Mouse (Mus musculus) adrenal gland, adult 8-10 months (tissue): Measurements from ENCODE around the gene Fam227a. TPM values are rescaled to one million over a fixed set of nuclear protein-coding genes. Genes with fewer than 3 reads are reported as not detected.

Source experiments
- DNase-seq: peaks from one replicate; pipeline ENCODE4 v3.0.0; 2022
- total RNA-seq, 4 experiments: library from RNA; stranded (reverse); gene quantifications; 2 replicates each; pipeline ENCODE4 v1.2.4; 2022

The Fam227a gene
- total RNA-seq: 1 to 10 TPM; 2.8 to 6.2 (median 4.4) TPM

DNA sequence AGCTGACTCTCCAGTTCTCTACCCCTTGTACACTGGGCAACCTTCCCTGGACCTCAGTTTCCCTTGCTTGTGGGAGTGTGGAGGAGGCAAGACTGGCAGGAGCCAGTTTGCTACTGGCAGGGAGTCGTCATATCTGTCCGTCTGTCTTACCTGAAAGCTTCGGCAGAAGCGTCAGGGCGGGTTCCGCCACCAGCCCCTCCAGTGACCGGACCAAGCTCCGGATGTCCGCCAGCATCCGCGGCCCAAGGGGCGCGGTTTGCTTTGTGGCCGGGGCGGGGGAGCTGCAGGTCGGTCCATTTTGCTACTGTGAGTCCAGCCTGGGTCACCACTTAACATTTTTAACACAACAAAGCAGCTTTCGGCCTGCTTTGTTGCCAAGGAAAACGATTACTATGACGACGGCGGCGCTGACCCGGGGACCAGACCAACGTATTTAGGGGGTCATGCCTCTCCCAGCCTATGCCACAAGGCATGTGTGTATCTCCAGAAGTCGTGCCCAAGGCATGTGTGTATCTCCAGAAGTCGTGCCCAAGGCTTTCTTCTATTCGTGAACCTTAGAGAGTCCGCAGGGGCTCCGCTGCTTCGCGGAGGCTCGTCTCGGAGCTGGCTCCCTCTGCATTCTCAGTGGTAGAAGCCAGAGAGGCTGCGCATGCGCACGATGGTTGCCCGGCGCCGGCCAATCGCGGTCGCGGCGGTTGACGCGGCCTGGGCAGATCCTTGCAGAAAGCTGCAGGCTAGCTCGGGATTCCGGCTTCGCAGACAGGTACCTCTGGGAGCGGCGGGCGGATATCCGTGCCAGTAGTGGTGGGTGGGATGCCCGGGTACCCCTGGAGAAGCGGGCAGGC is at the start of gene Fam227a, which contains the start of gene Cby1:
Fam227a (minus strand) TSS at position 426 of the 845 bp plus-strand sequence.
Cby1 (plus strand) TSS at position 669 of the 845 bp plus-strand sequence.
- peak; percentile 89 for DNase-seq

DNA sequence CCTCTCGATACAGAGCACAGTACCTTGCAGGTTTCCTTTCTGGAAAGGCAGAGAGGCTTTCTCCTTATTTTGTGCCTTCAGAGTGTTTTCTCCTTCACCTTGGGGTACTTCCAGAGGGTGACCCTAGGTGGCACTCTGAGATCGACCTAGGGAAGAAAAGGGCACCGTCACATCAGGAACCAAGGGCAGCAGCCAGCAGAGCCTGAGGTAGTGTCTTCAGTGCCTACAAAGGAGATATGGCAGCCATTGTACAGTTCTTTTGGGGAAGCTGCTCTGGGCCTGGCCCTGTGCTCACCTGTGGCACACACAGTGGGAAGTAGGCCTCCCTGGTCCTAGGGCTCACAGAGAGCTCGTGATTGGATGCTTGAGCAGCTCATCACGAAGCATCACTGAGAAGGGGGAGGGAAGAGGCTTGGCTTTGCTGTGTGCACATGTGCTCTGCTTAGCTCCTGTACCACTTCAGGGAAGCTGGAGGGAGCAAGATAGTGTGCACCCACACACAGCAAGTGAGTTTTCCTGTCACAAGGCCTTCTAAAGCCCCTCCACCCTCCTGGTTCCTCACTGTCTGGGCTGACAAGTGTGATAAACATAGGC is 49.6 kb upstream of the Fam227a start:
- DNase-seq: no peak

- DNase-seq: no peak
Observed at GRCm38 (mm10) chr15:79706603-79707214, 48.0 kb upstream of the Fam227a start.

- DNase-seq: no peak
Observed at GRCm38 (mm10) chr15:79697558-79698187, 38.9 kb upstream of the Fam227a start.

DNA sequence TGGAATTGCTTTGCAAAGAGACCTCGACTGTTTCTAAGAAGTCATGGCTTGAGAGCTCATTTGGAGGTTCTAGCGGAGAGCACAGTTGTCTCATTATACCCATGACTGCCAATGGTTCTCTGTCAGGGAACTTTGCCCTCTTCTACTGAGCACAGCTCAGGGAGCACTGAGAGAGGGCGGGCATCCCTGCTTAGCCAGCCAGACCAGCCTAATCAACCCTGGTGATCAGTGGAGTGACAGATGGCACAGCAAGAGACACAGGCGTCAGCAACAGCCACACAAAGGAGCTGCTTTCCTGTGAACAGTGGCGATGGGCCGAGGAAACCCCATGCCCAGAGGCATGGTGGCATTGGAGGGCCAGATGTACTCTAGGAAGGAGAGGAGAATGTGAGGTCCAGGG is 38.3 kb upstream of the Fam227a start:
- DNase-seq: no peak

GRCm38 (mm10) chr15:79696508-79696907 is 37.8 kb upstream of the Fam227a start:
- no peak for DNase-seq

GRCm38 (mm10) chr15:79695516-79695915 is 36.8 kb upstream of the Fam227a start:
- DNase-seq: no peak

GRCm38 (mm10) chr15:79694512-79694911 is 35.8 kb upstream of the Fam227a start:
- DNase-seq: no peak

- no peak for DNase-seq
Observed at GRCm38 (mm10) chr15:79693740-79694139, 35.0 kb upstream of the Fam227a start.

GRCm38 (mm10) chr15:79692334-79692733 is 33.6 kb upstream of the Fam227a start:
- DNase-seq: no peak

DNA sequence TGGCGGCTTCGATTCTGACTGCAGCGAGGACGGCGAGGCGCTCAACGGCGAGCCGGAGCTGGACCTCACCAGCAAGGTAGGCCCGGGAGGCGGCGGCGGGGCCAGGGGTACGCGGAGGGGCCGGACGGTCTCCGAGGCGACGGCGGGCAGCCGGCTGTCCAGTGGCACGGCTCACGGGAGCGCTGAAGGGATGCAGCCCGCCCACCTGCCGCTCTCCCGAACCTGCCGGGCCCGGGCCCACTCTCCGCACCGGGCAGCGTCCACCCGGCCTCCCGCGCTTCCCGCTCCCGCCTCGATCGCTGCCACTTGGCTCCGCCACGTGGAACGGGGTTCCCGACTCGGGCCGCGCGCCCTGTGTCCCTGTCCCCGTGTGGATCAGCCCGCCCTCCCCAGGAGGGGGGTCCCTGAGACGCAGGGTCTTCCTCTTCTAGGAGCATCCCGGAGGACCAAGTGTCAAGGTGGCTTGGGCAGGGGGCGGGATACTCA is 32.3 kb upstream of the Fam227a start:
- no peak for DNase-seq

- peak; percentile 99 for DNase-seq
Observed at GRCm38 (mm10) chr15:79690426-79691022, 31.8 kb upstream of the Fam227a start, which contains the start of gene Gtpbp1. TSS of gene Gtpbp1 (plus strand) at chr15:79690845.

DNA sequence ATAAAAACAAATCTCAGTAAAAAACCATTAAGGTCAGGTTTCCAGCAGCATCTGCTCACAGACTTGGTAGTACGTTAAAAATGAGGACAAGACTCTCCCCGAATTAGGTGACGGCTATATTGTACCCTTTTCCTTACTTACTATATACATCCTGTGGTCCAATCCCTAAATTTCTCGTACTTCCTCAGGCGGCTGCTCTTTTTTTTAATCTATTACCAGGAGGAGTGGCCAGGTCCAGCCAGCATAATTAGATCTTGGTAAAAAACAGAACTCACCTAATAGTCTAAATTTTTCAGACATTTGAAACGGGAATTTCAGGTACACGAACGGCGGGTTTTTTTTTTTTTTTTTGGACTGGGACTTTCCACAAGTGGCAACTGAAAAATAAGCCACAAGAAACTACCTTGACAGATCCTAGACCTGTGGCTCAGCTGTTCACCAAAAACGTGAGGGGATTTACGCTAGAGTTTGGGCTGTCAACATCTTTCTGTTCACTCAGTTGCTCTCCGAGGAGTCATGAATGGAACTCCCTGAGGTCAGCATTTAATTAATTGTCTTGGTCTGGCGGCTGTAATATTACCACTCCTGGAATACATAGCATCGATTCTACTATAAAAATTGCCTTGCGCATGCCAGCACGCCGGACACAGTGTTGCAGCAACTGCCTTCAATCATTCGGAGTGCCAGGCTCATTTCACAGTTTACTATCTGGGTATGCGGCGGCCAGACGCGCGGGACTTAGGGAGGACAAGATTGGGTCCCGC is 31.1 kb upstream of the Fam227a start:
- no peak for DNase-seq

GRCm38 (mm10) chr15:79688268-79688956 is 29.7 kb upstream of the Fam227a start:
- no peak for DNase-seq

DNA sequence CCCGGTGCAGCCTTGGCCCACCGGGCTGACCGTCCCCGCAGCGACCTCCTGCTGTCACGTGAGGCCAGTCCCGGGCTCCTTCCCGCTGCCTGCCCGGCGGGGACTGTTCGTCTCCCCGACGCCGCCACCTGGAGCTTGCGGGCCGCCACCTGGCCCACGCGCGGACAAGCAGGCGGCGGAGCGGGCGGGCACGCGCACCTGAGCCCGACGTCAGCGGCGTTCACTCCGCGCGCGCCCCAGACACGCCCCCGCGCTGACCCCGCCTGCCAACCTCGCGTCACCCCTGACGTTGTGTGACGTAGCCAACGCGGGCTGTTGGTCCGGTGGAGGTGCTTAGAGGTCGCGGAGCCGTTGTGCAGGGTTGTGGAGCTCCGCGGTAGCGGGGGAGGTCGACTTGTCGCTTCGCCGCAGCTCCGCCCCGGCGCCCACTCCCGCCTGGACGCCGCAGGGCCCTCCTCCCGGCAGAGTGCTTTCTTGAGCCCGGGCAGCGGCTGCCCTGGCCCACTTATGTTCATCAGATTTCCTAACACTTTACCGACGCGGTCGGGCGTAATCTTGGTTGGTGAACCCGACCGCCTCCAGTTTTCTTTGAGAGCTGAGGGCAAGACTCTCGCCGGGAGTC is 29.0 kb upstream of the Fam227a start, which contains the start of gene Josd1:
Josd1 (minus strand) TSS at position 274 of the 622 bp plus-strand sequence.
- DNase-seq: peak; percentile 92

GRCm38 (mm10) chr15:79687175-79687574 is 28.4 kb upstream of the Fam227a start:
- no peak for DNase-seq

- no peak for DNase-seq
Observed at GRCm38 (mm10) chr15:79686046-79686869, 27.5 kb upstream of the Fam227a start.

DNA sequence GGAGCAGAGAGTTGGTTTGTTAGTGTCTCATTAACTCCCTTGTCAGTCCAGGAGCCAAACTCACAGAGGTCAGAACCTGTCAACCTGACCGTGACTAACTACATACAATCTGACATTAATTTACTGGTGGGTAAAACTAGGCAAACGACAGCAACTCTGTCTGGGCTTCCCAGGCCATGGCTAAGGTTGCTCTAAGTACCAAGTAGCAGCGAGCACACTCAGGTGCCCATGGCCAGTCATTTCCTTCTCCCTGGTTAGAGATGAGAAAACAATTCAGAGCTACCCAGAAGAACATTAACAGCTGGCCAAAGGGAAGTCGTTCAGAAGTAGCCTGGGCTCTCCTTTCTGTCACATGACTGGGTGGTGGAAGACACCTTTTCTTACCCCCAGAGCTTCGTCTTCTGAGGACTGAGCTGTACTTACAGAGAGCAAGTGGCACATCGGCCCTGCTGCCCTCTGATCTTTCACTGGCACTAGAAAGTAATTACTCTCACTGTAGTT is 26.4 kb upstream of the Fam227a start:
- DNase-seq: no peak

GRCm38 (mm10) chr15:79684616-79685015 is 25.9 kb upstream of the Fam227a start:
- no peak for DNase-seq
